Mouse (Mus musculus): ENCODE measurements around the gene Ccdc121.

GRCm38 (mm10) chr1:181467321-181467670 is 44.0 kb downstream of the Ccdc121 start:
- no peak for TF ChIP-seq POLR2A (IDR thresholded peaks at IDR 0.05; ENCODE audit: borderline replicate concordance, insufficient read depth, low read length)
- no peak for TF ChIP-seq CTCF (IDR thresholded peaks at IDR 0.05; ENCODE audit: borderline replicate concordance, insufficient read depth, low read depth, low read length)

Data from cerebellum, adult 2 months (tissue).